Mouse (Mus musculus): Measurements from ENCODE around the gene Zfp668. TPM values are rescaled to one million over a fixed set of nuclear protein-coding genes. Genes with fewer than 3 reads are reported as not detected.
A peak's percentile ranks its signal among the peaks of the same experiment; 100 is the strongest.

Zfp668 gene
- 10 to 100 TPM; 22.4 to 23.9 TPM for total RNA-seq (2021)
- long read RNA-seq, experiment 1, full-length matches to known transcripts: 10 of 16 reads
- long read RNA-seq, experiment 1, partial matches to known transcripts: 1 of 16 reads
- long read RNA-seq, experiment 1, other reads (novel, unspliced or antisense): 5 of 16 reads
- long read RNA-seq, experiment 2, full-length matches to known transcripts: 11 of 17 reads
- long read RNA-seq, experiment 2, partial matches to known transcripts: 1 of 17 reads
- long read RNA-seq, experiment 2, other reads (novel, unspliced or antisense): 5 of 17 reads

DNA sequence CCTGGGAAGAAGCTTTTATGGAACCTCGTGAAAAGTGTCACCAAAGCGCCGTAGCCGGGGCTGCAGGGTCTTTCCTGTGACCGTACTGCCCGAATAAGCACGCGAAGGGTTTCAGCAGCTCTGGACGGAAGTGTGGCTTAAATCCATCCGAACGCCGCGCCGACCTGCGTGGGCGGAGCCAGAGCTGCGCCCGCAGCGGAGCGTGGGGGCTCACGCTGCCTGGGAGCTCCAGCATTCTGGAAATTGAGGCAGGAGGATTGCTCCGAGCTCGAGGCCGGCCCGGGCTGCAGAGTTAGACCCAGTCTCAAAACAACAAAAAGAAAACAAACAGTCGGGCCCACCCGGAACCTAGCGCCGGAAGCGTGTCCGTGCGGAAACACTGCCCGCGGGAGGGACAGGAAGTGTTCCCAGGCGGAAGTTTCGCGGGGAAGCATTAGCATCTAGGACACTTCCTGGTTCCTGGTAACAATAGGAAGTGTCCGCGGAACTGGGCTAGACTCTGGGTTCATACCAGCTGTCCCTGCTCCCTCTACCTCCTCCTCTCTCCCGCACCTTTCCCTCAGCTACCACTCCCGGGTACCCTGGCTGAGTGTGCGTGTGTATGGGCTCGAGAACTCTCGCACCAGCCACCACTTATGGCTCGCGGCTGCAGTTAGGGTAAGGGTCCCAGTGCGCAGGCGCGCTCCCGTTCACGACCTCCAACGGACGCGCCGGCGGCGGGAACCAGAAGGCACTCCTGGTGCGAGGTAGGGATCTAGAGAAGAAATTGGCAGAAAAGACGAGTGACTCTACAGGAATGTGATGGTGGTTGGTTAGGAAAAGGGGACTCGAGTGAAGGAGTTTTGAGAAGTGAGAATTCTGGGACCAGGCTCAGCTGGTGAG is at the start of gene Zfp668:
Zfp668 (minus strand) TSS at position 362 of the 882 bp plus-strand sequence.
- DNase-seq (ENCODE audit: low spot score in 2 of 2): peak; percentile 94 to 95

- DNase-seq (ENCODE audit: low spot score in 2 of 2): no peak
Observed at GRCm38 (mm10) chr7:127926066-127926465, 49.4 kb upstream of the Zfp668 start.

DNA sequence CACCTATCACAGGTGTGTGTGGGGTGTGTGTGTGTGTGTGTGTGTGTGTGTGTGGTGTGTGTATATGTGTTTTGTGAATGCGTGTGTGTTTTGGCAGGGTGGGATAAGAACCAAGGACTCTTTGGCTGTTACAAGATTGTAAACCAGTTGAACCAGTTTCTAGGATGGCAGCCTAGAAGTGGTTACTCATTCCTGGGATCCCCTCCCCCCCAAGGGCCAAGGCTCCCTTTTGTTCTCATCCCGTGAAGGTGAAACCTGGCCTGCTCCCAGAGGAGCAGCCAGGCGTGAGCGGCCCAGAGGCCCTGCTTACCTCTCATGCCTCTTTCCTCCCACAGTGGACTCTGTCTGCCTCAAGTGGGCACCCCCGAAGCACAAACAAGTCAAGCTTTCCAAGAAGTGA is 48.6 kb upstream of the Zfp668 start:
- DNase-seq (ENCODE audit: low spot score in 2 of 2): no peak

- no peak for DNase-seq (ENCODE audit: low spot score in 2 of 2)
Observed at GRCm38 (mm10) chr7:127923714-127924113, 47.1 kb upstream of the Zfp668 start.

DNA sequence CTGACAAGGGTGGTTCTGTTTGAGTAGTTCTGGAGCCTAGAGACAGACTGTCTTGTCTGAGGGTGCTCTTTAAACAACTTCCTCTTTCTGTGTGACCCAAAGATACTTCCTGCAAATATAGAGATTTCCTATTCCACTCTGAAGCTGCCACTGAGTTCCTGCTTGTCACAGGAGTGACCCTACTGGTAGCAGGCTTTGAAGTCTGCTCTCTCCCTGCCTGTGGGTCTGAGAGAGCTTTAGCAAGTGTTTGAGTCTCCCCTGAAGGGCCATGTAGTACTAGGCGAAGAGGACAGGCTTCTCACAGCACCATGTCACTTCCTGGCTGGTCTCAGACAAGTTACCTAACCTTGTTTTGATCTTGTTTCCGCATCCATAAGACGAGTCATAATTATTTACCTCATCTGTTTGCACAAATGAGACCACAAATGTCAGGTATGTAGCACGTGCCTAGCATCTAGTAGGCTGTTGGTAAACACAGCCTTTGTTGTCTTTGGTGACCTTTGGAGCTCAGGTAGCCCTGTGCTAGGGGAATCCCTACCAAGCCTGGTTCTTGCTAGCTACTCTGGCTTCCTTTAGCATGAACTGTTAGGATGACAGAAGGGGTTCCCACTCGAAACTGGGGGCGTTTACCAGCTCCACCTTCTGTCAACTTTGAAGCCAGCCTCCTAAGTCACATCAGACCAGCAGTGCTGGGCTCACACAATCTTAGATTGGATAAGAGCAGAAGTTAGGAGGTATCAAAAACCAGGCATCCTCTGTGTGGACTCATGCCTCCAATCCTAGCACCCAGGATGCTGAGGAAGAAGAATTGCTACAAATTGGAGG is 46.0 kb upstream of the Zfp668 start:
- DNase-seq (ENCODE audit: low spot score in 2 of 2): no peak

DNA sequence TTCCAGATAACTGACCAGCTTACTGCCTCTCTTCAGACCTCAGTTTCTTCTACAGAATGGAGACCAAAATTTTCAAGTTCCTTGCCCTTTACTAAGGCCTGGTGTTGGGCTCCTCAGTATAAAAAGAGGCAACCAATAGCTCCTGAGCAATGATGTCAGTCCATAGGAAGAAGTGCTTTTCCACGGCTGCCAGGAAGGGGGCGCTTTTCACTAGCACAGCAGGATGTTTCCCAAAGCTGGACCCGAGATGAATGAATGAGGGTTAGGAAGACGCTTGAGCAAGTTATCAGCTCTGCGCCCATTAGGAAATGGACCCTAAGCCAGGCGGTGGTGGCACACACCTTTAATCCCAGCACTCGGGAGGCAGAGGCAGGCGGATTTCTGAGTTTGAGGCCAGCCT is 44.9 kb upstream of the Zfp668 start:
- DNase-seq (ENCODE audit: low spot score in 2 of 2): no peak

DNA sequence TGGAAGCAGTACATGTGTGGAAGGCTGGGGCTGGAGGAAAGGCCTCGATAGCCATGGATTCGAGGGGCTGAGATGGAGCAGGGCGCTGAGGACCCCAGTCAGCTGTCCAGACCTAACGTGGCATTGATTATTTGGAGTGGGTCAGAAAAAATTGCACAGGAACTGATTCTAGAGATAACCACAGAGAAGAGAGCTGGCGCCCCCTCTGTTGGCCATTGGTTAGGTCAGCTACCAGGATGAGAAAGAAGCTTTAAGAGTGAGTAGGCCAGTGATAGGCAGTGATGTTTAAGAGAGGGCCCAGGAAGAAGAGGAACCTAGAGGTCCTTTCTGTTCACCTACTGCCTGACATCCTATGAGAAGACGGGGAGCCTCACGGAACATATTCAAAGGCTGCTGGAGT is 42.7 kb upstream of the Zfp668 start:
- no peak for DNase-seq (ENCODE audit: low spot score in 2 of 2)

- no peak for DNase-seq (ENCODE audit: low spot score in 2 of 2)
Observed at GRCm38 (mm10) chr7:127918203-127918602, 41.6 kb upstream of the Zfp668 start.

DNA sequence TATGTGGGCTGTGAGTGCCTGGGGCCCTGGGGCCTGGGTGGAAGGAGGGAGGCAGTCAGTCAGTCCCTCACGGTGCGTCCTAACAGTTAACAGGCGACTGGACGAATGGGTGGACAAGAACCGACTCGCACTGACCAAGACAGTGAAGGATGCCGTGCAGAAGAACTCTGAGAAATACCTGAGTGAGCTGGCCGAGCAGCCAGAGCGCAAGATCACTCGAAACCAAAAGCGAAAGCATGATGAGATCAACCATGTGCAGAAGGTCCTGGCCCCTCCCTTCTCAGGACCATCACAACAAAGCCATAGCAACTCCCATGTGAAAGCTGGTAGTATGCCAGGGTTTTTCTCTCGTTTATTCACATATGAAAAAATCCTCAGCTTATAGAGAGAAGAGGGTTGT is 38.7 kb upstream of the Zfp668 start:
- DNase-seq (ENCODE audit: low spot score in 2 of 2): no peak

GRCm38 (mm10) chr7:127912938-127913337 is 36.3 kb upstream of the Zfp668 start:
- DNase-seq (ENCODE audit: low spot score in 2 of 2): no peak

GRCm38 (mm10) chr7:127912190-127912871 is 35.7 kb upstream of the Zfp668 start, which contains the start of gene Kat8:
Gene Kat8 (plus strand): TSS chr7:127912516.
- peak; percentile 80 to 89 for DNase-seq (ENCODE audit: low spot score in 2 of 2)

- DNase-seq (ENCODE audit: low spot score in 2 of 2): no peak
Observed at GRCm38 (mm10) chr7:127908656-127909055, 32.0 kb upstream of the Zfp668 start.

DNA sequence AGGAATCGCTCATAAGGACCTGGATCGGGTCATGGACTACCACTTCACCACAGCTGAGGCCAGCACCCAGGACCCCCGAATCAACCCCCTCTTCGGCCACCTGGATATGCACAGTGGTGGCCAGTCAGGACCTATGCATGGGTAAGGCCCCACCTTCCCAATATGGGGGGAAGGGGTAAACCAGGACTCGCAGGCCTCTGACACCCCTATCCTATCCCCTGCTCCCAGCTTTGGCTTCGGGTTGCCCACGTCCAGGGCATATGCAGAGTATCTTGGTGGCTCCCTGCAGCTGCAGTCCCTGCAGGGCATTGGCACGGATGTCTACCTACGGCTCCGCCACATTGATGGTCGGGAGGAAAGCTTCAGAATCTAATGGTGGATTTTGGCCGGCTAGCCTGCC is 31.3 kb upstream of the Zfp668 start:
- no peak for DNase-seq (ENCODE audit: low spot score in 2 of 2)

GRCm38 (mm10) chr7:127903971-127904796 is 27.6 kb upstream of the Zfp668 start, which contains the start of gene Bckdk:
Gene Bckdk (plus strand): TSS chr7:127904082.
- DNase-seq (ENCODE audit: low spot score in 2 of 2): peak; percentile 77 to 78

GRCm38 (mm10) chr7:127901772-127902171 is 25.1 kb upstream of the Zfp668 start:
- no peak for DNase-seq (ENCODE audit: low spot score in 2 of 2)

DNA sequence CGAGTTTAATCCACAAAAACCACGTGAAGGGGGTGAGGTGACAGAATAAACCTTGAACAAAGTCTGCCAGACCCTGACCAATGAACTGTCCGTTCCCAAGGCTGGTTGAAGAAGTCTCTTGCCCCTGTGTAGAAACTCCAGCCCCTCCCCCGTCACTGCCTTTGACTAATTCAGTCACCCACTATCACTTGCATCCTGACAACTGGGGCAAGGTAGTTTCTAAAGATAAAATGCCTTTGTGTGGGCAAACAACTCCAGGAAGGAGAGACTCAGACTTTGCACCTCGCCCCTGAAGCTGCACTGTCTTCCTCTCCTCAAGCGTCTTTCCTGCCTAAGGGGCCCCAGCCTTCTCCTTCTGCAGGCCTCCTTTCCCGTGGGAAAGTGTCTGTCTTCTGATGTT is 23.4 kb upstream of the Zfp668 start:
- DNase-seq (ENCODE audit: low spot score in 2 of 2): no peak

DNA sequence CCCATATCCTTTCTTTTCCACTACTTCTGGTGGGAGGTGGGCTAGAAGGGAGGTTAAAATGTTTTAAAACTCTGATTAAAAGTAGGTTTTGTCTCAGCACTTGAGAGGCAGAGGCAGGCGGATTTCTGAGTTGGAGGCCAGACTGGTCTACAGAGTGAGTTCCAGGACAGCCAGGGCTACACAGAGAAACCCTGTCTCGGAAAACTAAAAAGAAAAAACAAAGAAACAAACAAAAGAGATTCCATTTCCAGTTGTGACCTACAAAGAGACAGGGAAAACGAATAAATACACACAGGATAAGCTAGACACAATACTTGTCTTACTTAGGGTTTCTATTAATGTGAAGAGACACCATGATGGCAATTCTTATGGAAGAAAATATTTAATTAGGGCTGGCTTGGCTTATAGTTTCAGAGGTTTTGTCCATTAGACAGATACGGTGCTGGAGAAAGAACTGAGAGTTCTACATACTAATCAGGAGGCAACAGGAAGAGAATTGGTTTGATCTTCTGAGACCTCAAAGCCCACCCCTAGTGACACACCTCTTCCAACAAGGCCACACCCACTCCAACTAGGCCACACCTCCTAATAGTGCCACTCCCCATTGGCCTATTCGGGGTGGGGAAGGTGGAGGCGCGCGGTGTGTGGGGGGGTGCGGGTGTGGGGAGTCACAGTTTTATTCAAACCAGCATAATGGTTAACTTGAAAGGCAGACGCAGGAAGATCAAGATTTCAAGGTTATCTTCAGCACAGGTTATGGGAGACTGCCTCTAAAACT is 21.7 kb upstream of the Zfp668 start:
- no peak for DNase-seq (ENCODE audit: low spot score in 2 of 2)

DNA sequence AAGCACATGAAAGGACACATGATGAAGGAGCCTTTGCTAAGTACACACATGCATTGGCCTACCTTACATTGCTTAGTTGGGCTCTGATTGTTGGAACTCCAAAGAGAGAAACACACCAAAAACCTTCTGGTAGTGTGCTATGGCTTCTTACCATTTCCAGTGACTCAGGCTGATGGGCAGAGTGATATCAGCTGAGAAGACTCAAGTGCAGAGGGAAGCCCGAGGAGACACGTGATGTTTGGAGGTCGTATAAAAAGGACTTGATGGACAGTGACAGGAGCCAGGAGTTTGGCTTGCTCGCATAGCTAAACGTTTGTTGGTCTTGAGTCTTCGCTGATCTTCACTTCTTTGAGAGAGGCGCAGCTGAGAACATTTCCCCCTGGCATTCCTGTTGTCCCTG is 20.9 kb upstream of the Zfp668 start:
- no peak for DNase-seq (ENCODE audit: low spot score in 2 of 2)

DNA sequence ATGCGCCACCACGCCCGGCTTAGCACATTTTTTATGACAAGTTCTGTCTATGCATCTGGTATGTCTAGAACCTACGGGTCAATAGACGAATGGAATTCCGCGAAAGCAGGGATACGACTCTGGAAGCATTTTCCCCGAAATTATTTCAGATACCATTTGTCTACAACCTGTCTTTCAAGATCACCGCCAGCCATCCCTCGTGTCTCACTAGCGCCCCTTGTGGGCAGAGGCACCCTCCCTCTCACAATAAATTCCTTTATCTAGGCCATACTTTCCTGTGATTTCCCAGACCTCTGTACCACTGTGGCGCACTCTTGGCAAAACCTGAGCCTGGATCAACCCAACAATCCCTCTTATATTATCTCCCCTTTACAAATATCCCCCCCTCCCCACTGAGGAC is 19.8 kb upstream of the Zfp668 start:
- peak in 1 of 2 experiments; percentile 57 for DNase-seq (ENCODE audit: low spot score in 2 of 2)
